Mouse (Mus musculus) bone marrow, adult 2 months (tissue): ENCODE data around the gene Pik3cb. TPM values are rescaled to one million over a fixed set of nuclear protein-coding genes. Genes with fewer than 3 reads are reported as not detected.

Source experiments
- H3K27ac ChIP-seq: fragments of 200-500 bp; 2 replicates; pipeline ENCODE4 v1.5.1; 2012; ENCODE audit warnings: low read depth, mild to moderate bottlenecking, control low read depth, inconsistent platforms, low read length; ENCODE audit not compliant: control insufficient read depth, poor library complexity, insufficient read depth
- H3K4me1 ChIP-seq: fragments of 200-500 bp; 2 replicates; pipeline ENCODE4 v1.6.1; 2011; ENCODE audit warnings: low read length; ENCODE audit not compliant: control insufficient read depth, insufficient read depth
- H3K4me3 ChIP-seq: fragments of 200-500 bp; replicated peaks from 2 replicates; pipeline ENCODE3; 2011; ENCODE audit warnings: mild to moderate bottlenecking, low read depth, low read length, control low read depth; ENCODE audit not compliant: control insufficient read depth
- CTCF ChIP-seq: fragments of 200-500 bp; IDR thresholded peaks from 2 replicates; pipeline ENCODE4 v1.5.1; 2011; ENCODE audit warnings: low read length, control low read depth; ENCODE audit not compliant: control insufficient read depth, insufficient read depth
- POLR2A ChIP-seq: fragments of 200-500 bp; IDR thresholded peaks from 2 replicates; pipeline ENCODE4 v1.6.1; 2011; ENCODE audit warnings: low read depth, mild to moderate bottlenecking, control low read depth, low read length, borderline replicate concordance; ENCODE audit not compliant: control insufficient read depth
- whole genome bisulfite sequencing: fragments of 180-500 bp; shearing (Covaris S2); methylation state at CpG from one replicate; pipeline ENCODE4 v1.1.7; 2018; 5-methylcytosine and 5-hydroxymethylcytosine counted together
- polyA plus RNA-seq: library from polyadenylated mRNA; stranded (reverse); fragments of >200 nt; gene quantifications from 2 replicates; pipeline ENCODE4 v1.2.4, GENCODE M21; 2011; ENCODE audit warnings: low replicate concordance; ENCODE audit not compliant: missing spikeins, insufficient read depth, insufficient read length

Gene Pik3cb
- polyA plus RNA-seq, 1 experiment, result 10.7 TPM

- WGBS, result 10% methylated on average over 4 of the region's 4 CpGs
These were observed 50.5 kb downstream of the Pik3cb start for GRCm38 (mm10) chr9:99089904-99090303.

DNA sequence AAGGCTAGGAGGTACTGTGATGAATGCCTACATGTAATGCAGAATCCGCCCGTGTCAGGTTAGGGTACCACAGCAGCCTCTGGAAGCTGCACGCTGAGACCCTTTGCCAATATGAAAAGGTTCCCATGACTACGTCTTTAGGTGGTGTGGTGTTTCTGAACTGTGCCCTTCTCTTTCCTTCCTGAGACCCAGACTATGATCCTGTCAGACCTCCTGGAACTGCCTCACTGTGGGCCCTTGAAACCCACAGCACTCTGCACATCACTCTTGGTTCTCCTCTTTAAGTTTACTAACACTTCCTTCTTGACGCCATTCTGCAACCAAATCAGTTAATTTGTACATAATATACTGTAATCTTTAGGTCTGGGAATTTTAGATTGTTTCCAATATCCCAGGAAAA is 58.7 kb downstream of the Pik3cb start:
- H3K4me1 ChIP-seq, result no peaks in the 10 kb centered on the region
- no peak overlapping the region for H3K27ac ChIP-seq
- WGBS, result 58% methylated on average over 5 of the region's 5 CpGs
- H3K4me3 ChIP-seq, result no peak overlapping the region
- TF ChIP-seq POLR2A, result no peak
- no peak for TF ChIP-seq CTCF

More at GRCm38 (mm10) chr9:99089904-99090303, 50.5 kb downstream of the Pik3cb start:
- TF ChIP-seq POLR2A (no peak), CTCF (no peak)
- Histone ChIP-seq H3K27ac (no peak overlapping the region), H3K4me3 (no peak overlapping the region), H3K4me1 (peaks cover 2% of the 10 kb centered on the region)

DNA sequence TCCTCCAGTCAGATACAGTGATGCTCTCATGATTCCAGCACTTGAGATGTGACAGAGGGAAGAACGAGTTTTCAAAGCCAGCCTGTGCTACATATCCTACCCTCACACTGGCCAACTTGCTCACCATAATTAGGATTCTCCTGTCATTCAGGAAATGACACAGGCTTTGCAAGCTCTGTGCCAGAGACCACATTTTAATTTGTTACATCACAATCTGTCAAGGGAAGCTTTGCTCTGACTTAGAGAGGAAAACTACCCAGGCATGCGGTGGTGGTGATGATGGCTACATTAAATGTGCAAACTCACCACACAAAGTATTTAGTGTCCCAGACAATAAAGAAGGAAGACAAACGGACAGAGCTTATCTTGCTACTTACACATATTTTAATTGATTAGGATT is 59.1 kb downstream of the Pik3cb start:
- WGBS, result 9% methylated on average over 3 of the region's 3 CpGs
- TF ChIP-seq CTCF (no peak), POLR2A (no peak)
- Histone ChIP-seq H3K4me3 (no peak overlapping the region), H3K4me1 (no peaks in the 10 kb centered on the region), H3K27ac (no peak overlapping the region)

DNA sequence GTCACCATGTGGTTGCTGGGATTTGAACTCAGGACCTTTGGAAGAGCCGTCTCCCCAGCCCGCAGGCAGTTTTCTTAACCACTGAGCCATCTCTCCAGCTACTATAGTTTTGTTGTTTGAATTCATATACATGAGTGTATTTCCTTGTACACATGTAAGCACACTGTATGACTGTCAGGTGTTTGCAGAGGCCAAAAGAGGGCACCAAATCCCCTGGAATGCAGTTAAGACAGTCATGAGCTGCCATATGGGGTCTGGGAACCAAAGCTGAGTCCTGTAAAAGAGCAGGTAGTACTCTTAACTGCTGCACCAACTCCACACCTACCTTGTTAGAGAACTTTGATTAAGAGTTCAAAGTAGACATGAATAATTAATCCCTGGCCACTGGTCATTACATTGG is 59.8 kb downstream of the Pik3cb start:
- Histone ChIP-seq H3K4me1 (no peaks in the 10 kb centered on the region; the same call in 1 of the 2 replicates), H3K4me3 (no peak overlapping the region), H3K27ac (no peak overlapping the region)
- TF ChIP-seq POLR2A (no peak), CTCF (no peak)
- WGBS, result 93% methylated on average over 2 of the region's 2 CpGs

DNA sequence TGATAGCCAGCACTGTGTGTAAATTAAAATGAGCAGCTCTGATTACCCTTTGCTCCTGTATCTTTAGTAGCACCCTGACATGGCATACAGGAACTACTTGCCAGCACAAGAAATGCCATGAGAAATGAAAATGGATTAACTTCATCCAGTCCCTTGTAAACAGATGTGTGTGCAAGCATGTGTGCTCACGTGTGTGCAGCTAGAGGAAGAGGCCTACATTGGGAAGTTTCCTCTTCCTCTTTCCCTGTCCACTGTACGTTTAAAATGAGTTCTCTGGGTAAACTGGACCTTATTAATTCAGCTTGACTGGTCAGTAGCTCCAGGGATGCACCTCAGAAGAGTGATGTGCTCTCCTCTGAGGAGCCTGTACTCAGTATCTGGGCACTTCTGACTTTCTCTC is 66.0 kb downstream of the Pik3cb start:
- WGBS, result 8% methylated on average over 2 of the region's 2 CpGs
- no peaks in the 10 kb centered on the region; the same call in none of the 2 replicates for H3K4me1 ChIP-seq
- no peak overlapping the region for H3K27ac ChIP-seq
- H3K4me3 ChIP-seq, result no peak overlapping the region
- TF ChIP-seq POLR2A (no peak), CTCF (no peak)

GRCm38 (mm10) chr9:99072538-99072937 is 67.9 kb downstream of the Pik3cb start:
- H3K27ac ChIP-seq, result no peak overlapping the region
- H3K4me1 ChIP-seq, result no peaks in the 10 kb centered on the region; the same call in none of the 2 replicates
- 26% methylated on average over 4 of the region's 4 CpGs for WGBS
- no peak overlapping the region for H3K4me3 ChIP-seq
- TF ChIP-seq POLR2A, result no peak
- TF ChIP-seq CTCF, result no peak

DNA sequence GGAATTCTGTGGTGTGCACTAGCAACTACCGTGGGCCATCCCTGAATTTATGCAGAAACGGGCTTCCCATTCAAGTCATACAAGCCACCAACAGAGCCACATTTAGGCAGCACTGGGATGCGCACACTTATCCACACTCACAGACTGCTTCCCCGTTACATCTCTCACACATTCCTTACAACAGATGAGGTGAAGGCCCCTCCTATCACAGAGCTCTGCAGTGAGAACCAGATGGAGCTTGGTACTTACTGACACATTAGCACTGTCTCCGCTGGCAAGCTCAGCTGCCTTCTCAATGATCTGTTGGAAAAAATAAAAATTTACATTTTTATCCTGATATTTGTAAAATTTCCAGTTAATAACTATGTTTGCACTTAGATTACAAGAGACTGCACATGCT is 75.1 kb downstream of the Pik3cb start:
- Histone ChIP-seq H3K27ac (no peak overlapping the region), H3K4me3 (no peak overlapping the region), H3K4me1 (no peaks in the 10 kb centered on the region)
- TF ChIP-seq CTCF (no peak), POLR2A (no peak)
- 91% methylated on average over 5 of the region's 5 CpGs for WGBS

DNA sequence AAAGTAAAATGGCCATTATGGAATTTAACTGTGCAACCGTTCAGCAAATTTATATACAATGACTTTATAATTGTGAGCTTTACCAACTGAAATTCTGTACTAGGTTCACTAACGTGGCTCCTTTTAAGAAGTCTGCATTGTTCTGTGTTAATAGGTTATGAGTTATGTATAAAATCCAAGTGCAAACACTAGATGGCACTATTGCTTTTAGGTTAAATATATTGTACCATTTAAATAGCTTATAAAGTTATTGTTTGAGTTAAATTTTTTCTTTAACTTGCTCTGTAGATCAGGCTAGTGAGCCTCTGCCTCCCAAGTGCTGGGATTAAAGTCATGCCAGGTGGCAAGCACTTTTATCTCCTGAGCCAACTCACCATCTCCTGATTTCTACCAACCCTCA is 76.2 kb downstream of the Pik3cb start:
- no peak overlapping the region for H3K27ac ChIP-seq
- 55% methylated on average over 2 of the region's 2 CpGs for WGBS
- H3K4me1 ChIP-seq, result no peaks in the 10 kb centered on the region
- H3K4me3 ChIP-seq, result no peak overlapping the region
- TF ChIP-seq POLR2A (no peak), CTCF (no peak)

GRCm38 (mm10) chr9:99062544-99062943 is 77.9 kb downstream of the Pik3cb start:
- Histone ChIP-seq H3K27ac (no peak overlapping the region), H3K4me3 (no peak overlapping the region), H3K4me1 (no peaks in the 10 kb centered on the region)
- 42% methylated on average over 7 of the region's 7 CpGs for WGBS
- TF ChIP-seq POLR2A (no peak), CTCF (peak; percentile 96)
